In the genomic region with DNA sequence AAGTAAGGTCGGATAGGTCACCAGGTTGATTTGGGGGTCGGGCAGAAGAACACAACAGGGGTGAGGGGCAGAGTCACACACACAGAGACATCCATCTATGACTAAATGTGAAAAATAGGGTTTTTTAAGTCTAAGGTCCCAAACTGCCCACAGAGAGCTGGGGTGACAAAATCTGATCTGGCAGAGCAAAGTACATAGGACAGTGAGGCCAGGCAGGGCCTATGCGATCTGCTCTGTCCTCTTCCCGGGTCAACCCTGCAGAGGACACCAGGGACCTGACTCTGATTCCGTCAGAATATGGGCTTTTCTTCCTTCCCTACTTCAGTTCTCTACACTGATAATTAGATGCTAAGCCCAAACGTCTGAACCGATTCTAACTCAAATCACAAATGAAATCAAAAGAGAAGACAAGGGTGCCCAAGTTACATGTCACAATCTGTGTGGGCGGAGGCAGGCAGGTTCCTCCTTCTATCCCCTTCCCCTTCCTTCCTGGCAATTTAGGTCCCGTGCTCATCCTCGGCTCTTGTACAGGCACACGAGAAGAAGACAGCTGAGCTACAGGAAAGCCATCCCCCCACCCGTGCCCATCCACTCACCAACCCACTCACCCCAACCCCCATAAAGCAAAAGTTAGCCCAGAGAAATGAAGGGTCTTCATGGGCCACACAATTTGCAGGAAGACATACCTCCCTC, we compare ENCODE assay signal across 15 mouse cellular contexts. TPM values are rescaled to one million over a fixed set of nuclear protein-coding genes. Genes with fewer than 3 reads are reported as not detected.
DNase-seq lines count a peak whose midpoint lies in the region; ATAC-seq and TF ChIP-seq lines count a peak whose summit lies in the region.
"Had no signal": no experiment of that assay in that cellular context is flagged by ENCODE, and none has a peak within 500 bp of the region (broad histone marks: within the 10 kb centered on the region; RNA-seq: fewer than 3 reads in every experiment).

No protein-coding gene starts in this region.

- no peaks in the 10 kb centered on the region for H3K27me3 ChIP-seq in forebrain, embryonic 10.5 days (ENCODE audit: poor library complexity, severe bottlenecking)
- H3K27me3 ChIP-seq in forebrain, embryonic 15.5 days, result no peaks in the 10 kb centered on the region
- H3K27me3 ChIP-seq in heart, postnatal 0 days (ENCODE audit: control insufficient read depth, insufficient read depth, low read length), result no peaks in the 10 kb centered on the region
- no peaks in the 10 kb centered on the region for H3K27me3 ChIP-seq in lung, embryonic 14.5 days (ENCODE audit: insufficient read depth, low read length)
- H3K27me3 ChIP-seq in liver, embryonic 16.5 days (ENCODE audit: control insufficient read depth, insufficient read depth, low read depth, low read length), result no peaks in the 10 kb centered on the region
- H3K27me3 ChIP-seq: forebrain, embryonic 13.5 days; hindbrain, embryonic 15.5 days; liver, embryonic 13.5 days; neural tube, embryonic 13.5 days had no signal

- no peak for TF ChIP-seq EP300 in heart, postnatal 0 days (IDR thresholded peaks at IDR 0.05; ENCODE audit: low read depth)

- H3K27ac ChIP-seq in forebrain, embryonic 10.5 days, result peak overlapping the region; percentile 13; the same call in 1 of the 2 replicates
- H3K27ac ChIP-seq in forebrain, embryonic 15.5 days (replicated peaks), result no peak overlapping the region
- H3K27ac ChIP-seq in heart, postnatal 0 days (ENCODE audit: low read depth), result 0 out of 2 replicates have a peak overlapping the region, but pooled peaks have one; percentile 10
- peak overlapping the region; percentile 42; the same call in 1 of the 2 replicates for H3K27ac ChIP-seq in lung, embryonic 14.5 days (ENCODE audit: low read depth)
- no peak overlapping the region for H3K27ac ChIP-seq in liver, embryonic 16.5 days (ENCODE audit: low read length)
- H3K27ac ChIP-seq: forebrain, embryonic 13.5 days; hindbrain, embryonic 15.5 days; layer of hippocampus, adult 2 months; liver, embryonic 13.5 days; neural tube, embryonic 13.5 days had no signal

- DNase-seq in forebrain, embryonic 10.5 days (ENCODE audit: extremely low spot score, low spot score), result no peak
- no peak for DNase-seq in heart, postnatal 0 days (ENCODE audit: low spot score)
- DNase-seq in heart, adult 18-20 months, result no peak
- no peak for DNase-seq in lung, embryonic 14.5 days
- no peak for DNase-seq in lung, adult 2 months
- no peak for DNase-seq in adrenal gland, postnatal 36 days
- DNase-seq: cerebellum, postnatal 10 days; liver, embryonic 13.5 days; spleen, adult 18-20 months had no signal

- H3K4me1 ChIP-seq in forebrain, embryonic 10.5 days, result peaks cover 38% of the 10 kb centered on the region
- peaks cover 12% of the 10 kb centered on the region; the same call in 1 of the 2 replicates for H3K4me1 ChIP-seq in forebrain, embryonic 15.5 days
- H3K4me1 ChIP-seq in heart, postnatal 0 days (ENCODE audit: control insufficient read depth, insufficient read depth), result peaks cover 35% of the 10 kb centered on the region
- peaks cover 22% of the 10 kb centered on the region for H3K4me1 ChIP-seq in lung, embryonic 14.5 days (ENCODE audit: insufficient read depth)
- H3K4me1 ChIP-seq in lung, adult 2 months (ENCODE audit: control insufficient read depth, insufficient read depth, low read length), result no peaks in the 10 kb centered on the region; the same call in none of the 2 replicates
- peaks cover 5% of the 10 kb centered on the region for H3K4me1 ChIP-seq in liver, embryonic 16.5 days (ENCODE audit: control insufficient read depth, low read depth, low read length)

- no peak for TF ChIP-seq CTCF in heart, postnatal 0 days (IDR thresholded peaks at IDR 0.05; ENCODE audit: low read depth)
- no peak for TF ChIP-seq CTCF in lung, embryonic 14.5 days (IDR thresholded peaks at IDR 0.05; ENCODE audit: low read depth)
- no peak for TF ChIP-seq CTCF in lung, adult 2 months (IDR thresholded peaks at IDR 0.05; ENCODE audit: insufficient read depth, low read length)

- H3K9ac ChIP-seq in forebrain, embryonic 15.5 days (replicated peaks), result no peak overlapping the region
- H3K9ac ChIP-seq in heart, postnatal 0 days (replicated peaks; ENCODE audit: low read depth, low read length), result no peak overlapping the region; the same call in 1 of the 2 replicates
- H3K9ac ChIP-seq in lung, embryonic 14.5 days, result no peak overlapping the region
- H3K9ac ChIP-seq in liver, embryonic 16.5 days (ENCODE audit: low read depth, low read length), result no peak overlapping the region
- H3K9ac ChIP-seq: forebrain, embryonic 13.5 days; hindbrain, embryonic 15.5 days; liver, embryonic 13.5 days; neural tube, embryonic 13.5 days had no signal

- ATAC-seq in forebrain, embryonic 15.5 days (replicated peaks), result no peak
- no peak for ATAC-seq in heart, postnatal 0 days (ENCODE audit: insufficient read depth, low read depth)
- ATAC-seq in lung, embryonic 14.5 days (ENCODE audit: insufficient read depth), result no peak
- peak; percentile 83 for ATAC-seq in liver, embryonic 16.5 days (ENCODE audit: low read depth)
- ATAC-seq: forebrain, embryonic 13.5 days had no signal

- no peak overlapping the region for H3K4me3 ChIP-seq in forebrain, embryonic 10.5 days
- H3K4me3 ChIP-seq in forebrain, embryonic 15.5 days, result no peak overlapping the region
- no peak overlapping the region for H3K4me3 ChIP-seq in heart, postnatal 0 days (ENCODE audit: low read depth, low read length)
- no peak overlapping the region for H3K4me3 ChIP-seq in lung, embryonic 14.5 days (ENCODE audit: low read depth, low read length)
- no peak overlapping the region for H3K4me3 ChIP-seq in lung, adult 2 months (replicated peaks; ENCODE audit: extremely low read depth, low read depth, low read length)
- H3K4me3 ChIP-seq in liver, embryonic 16.5 days (ENCODE audit: low read depth, low read length), result no peak overlapping the region
- H3K4me3 ChIP-seq: forebrain, embryonic 13.5 days; hindbrain, embryonic 15.5 days; layer of hippocampus, adult 2 months; liver, embryonic 13.5 days; neural tube, embryonic 13.5 days had no signal

- peaks cover 25% of the 10 kb centered on the region for H3K36me3 ChIP-seq in forebrain, embryonic 10.5 days (replicated peaks)
- no peaks in the 10 kb centered on the region for H3K36me3 ChIP-seq in forebrain, embryonic 15.5 days
- H3K36me3 ChIP-seq in heart, postnatal 0 days (replicated peaks; ENCODE audit: control insufficient read depth, insufficient read depth, low read length), result 0 out of 2 replicates have a peak, but pooled peaks cover 6% of the 10 kb centered on the region
- peaks cover 13% of the 10 kb centered on the region; the same call in 1 of the 2 replicates for H3K36me3 ChIP-seq in lung, embryonic 14.5 days (ENCODE audit: insufficient read depth)
- no peaks in the 10 kb centered on the region for H3K36me3 ChIP-seq in liver, embryonic 16.5 days (ENCODE audit: control insufficient read depth, insufficient read depth)
- H3K36me3 ChIP-seq: hindbrain, embryonic 15.5 days; liver, embryonic 13.5 days; neural tube, embryonic 13.5 days had no signal

- WGBS in forebrain, embryonic 10.5 days, result 86% methylated on average over 12 of the region's 12 CpGs
- 83% methylated on average over 12 of the region's 12 CpGs for WGBS in forebrain, embryonic 15.5 days
- 71% methylated on average over 12 of the region's 12 CpGs for WGBS in heart, postnatal 0 days
- WGBS in lung, embryonic 14.5 days, result 76% methylated on average over 12 of the region's 12 CpGs
- 70% methylated on average over 12 of the region's 12 CpGs for WGBS in lung, adult 2 months
- WGBS in liver, embryonic 16.5 days (ENCODE audit: insufficient replicate concordance), result 44% methylated on average over 12 of the region's 12 CpGs

- no peak for TF ChIP-seq POLR2A in lung, adult 2 months (IDR thresholded peaks at IDR 0.05; ENCODE audit: borderline replicate concordance, extremely low read depth, low read depth, low read length)

- peaks cover 3% of the 10 kb centered on the region; the same call in 1 of the 2 replicates for H3K9me3 ChIP-seq in forebrain, embryonic 10.5 days
- H3K9me3 ChIP-seq in forebrain, embryonic 15.5 days, result no peaks in the 10 kb centered on the region
- H3K9me3 ChIP-seq in heart, postnatal 0 days (replicated peaks; ENCODE audit: control insufficient read depth, low read length), result 0 out of 2 replicates have a peak, but pooled peaks cover 6% of the 10 kb centered on the region
- no peaks in the 10 kb centered on the region for H3K9me3 ChIP-seq in lung, embryonic 14.5 days (ENCODE audit: low read depth, low read length)
- H3K9me3 ChIP-seq in liver, embryonic 16.5 days (replicated peaks; ENCODE audit: control insufficient read depth, low read length), result no peaks in the 10 kb centered on the region
- H3K9me3 ChIP-seq: hindbrain, embryonic 15.5 days; liver, embryonic 13.5 days; neural tube, embryonic 13.5 days had no signal

- no peak overlapping the region for H3K4me2 ChIP-seq in forebrain, embryonic 15.5 days (replicated peaks)
- peak overlapping the region; percentile 8; the same call in 1 of the 2 replicates for H3K4me2 ChIP-seq in heart, postnatal 0 days (ENCODE audit: low read depth, low read length)
- H3K4me2 ChIP-seq in lung, embryonic 14.5 days, result no peak overlapping the region
- no peak overlapping the region for H3K4me2 ChIP-seq in liver, embryonic 16.5 days (ENCODE audit: low read depth, low read length)
- H3K4me2 ChIP-seq: forebrain, embryonic 13.5 days; hindbrain, embryonic 15.5 days; liver, embryonic 13.5 days; neural tube, embryonic 13.5 days had no signal

RNA-seq across cellular contexts. Expression of a gene that starts 9.1 kb away (rescaled TPM):
- 5.6 and 6.5 TPM in 2 replicates for polyA plus RNA-seq in forebrain, embryonic 10.5 days (2016; fragmentation: Nextera tagmentation; extraction: Ambion mirVana)
- polyA plus RNA-seq in forebrain, embryonic 15.5 days (2015; fragmentation: Nextera tagmentation; extraction: Ambion mirVana), result 1.8 and 2.0 TPM in 2 replicates
- 2.4 and 2.8 TPM in 2 replicates for total RNA-seq in heart, postnatal 0 days (2014; rRNA removed; ENCODE audit: low replicate concordance)
- polyA plus RNA-seq in heart, postnatal 0 days (2015; fragmentation: Nextera tagmentation; extraction: Ambion mirVana), result 2.4 and 2.5 TPM in 2 replicates
- 1 to 10 TPM; 3.9 to 5.2 TPM for total RNA-seq in heart, adult 18-20 months (2021)
- polyA plus RNA-seq in lung, embryonic 14.5 days (2014; fragmentation: Nextera tagmentation; extraction: Ambion mirVana), result 11.5 and 13.1 TPM in 2 replicates
- 8.1 and 12.9 TPM in 2 replicates for polyA plus RNA-seq in lung, adult 2 months (2012; rRNA removed)
- 1.4 and 2.0 TPM in 2 replicates for polyA plus RNA-seq in liver, embryonic 16.5 days (2015; fragmentation: Nextera tagmentation; extraction: Ambion mirVana)
- total RNA-seq in adrenal gland, postnatal 36 days (2021), result 1 to 10 TPM; 5.3 to 7.8 TPM

Comparison
In these comparisons a context has a peak if more than half of its experiments do, and no peak if none do; other contexts are left out.
1. H3K27ac ChIP-seq: peak in forebrain, embryonic 10.5 days (single experiment), heart, postnatal 0 days (single experiment) and lung, embryonic 14.5 days (single experiment); none in forebrain, embryonic 15.5 days (single experiment) and liver, embryonic 16.5 days (single experiment).